Mouse (Mus musculus): ENCODE measurements at regions not wholly inside any gene's neighbourhood (a gene's known extent, or its start where the extent isn't known, plus 50 kb on each side); places are given as distances from the start of the nearest gene placed in this dataset.
"Not testable (repeated sequence)": the region's sequence is repeated elsewhere in the genome, so short reads cannot be mapped to it uniquely, and the experiment has no call there.

- ATAC-seq = no peak
- H3K9me3 ChIP-seq (replicated peaks; ENCODE audit: control insufficient read depth, low read length, poor library complexity, severe bottlenecking) = no peaks in the 10 kb centered on the region
- H3K27ac ChIP-seq (ENCODE audit: low read length) = no peak overlapping the region
- H3K4me1 ChIP-seq (ENCODE audit: control insufficient read depth, insufficient read depth, low read length) = no peaks in the 10 kb centered on the region
- H3K4me3 ChIP-seq (ENCODE audit: low read depth, low read length) = no peak overlapping the region
- no peaks in the 10 kb centered on the region for H3K27me3 ChIP-seq (ENCODE audit: control insufficient read depth, insufficient read depth, low read depth, low read length)
- no peak overlapping the region for H3K4me2 ChIP-seq (ENCODE audit: low read length)
- no peaks in the 10 kb centered on the region for H3K36me3 ChIP-seq (ENCODE audit: control insufficient read depth, insufficient read depth, low read length)
- 89% methylated on average over 1 of the region's 1 CpGs for WGBS
- no peak overlapping the region for H3K9ac ChIP-seq (ENCODE audit: low read depth, low read length)
Measured at GRCm38 (mm10) chr14:9400861-9401260, 734.8 kb upstream of the 4930452B06Rik start.

GRCm38 (mm10) chr14:9393271-9393771, 727.3 kb upstream of the 4930452B06Rik start:
- Histone ChIP-seq H3K4me2 (ENCODE audit: low read length) (no peak overlapping the region), H3K27me3 (ENCODE audit: control insufficient read depth, insufficient read depth, low read depth, low read length) (no peaks in the 10 kb centered on the region), H3K36me3 (ENCODE audit: control insufficient read depth, insufficient read depth, low read length) (no peaks in the 10 kb centered on the region), H3K9me3 (replicated peaks; ENCODE audit: control insufficient read depth, low read length, poor library complexity, severe bottlenecking) (no peaks in the 10 kb centered on the region), H3K9ac (ENCODE audit: low read depth, low read length) (no peak overlapping the region), H3K4me3 (ENCODE audit: low read depth, low read length) (no peak overlapping the region), H3K27ac (ENCODE audit: low read length) (no peak overlapping the region), H3K4me1 (ENCODE audit: control insufficient read depth, insufficient read depth, low read length) (no peaks in the 10 kb centered on the region)
- 18% methylated on average over 4 of the region's 4 CpGs for WGBS
- peak; percentile 48; the same call in 1 of the 2 replicates for ATAC-seq

DNA sequence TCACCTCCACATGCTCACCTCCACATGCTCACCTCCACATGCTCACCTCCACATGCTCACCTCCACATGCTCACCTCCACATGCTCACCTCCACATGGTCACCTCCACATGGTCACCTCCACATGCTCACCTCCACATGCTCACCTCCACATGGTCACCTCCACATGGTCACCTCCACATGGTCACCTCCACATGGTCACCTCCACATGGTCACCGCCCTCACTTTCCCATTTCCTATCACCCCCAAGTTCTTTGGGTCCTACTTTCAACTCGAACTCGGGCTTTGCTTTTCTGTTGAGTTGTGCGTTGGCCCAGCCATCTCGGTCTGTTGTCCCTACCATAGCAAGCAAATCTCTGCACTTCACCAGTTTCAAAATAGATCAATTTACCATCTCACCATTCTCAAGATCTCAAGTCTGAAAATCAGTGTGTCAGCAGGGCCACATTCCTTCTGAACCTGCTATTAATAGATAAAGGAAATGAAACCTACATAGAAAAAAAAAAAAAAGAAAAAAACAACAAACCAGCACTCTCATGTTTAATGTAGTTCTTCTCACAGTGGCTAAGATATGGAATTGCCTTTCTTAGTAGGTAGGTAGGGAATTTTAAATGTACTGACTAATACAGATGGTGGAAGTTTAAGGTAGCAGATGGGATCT, 724.0 kb upstream of the 4930452B06Rik start:
- H3K27ac ChIP-seq (ENCODE audit: low read length); H3K4me2 ChIP-seq (ENCODE audit: low read length); ATAC-seq; H3K9ac ChIP-seq (ENCODE audit: low read depth, low read length); H3K4me1 ChIP-seq (ENCODE audit: control insufficient read depth, insufficient read depth, low read length); H3K9me3 ChIP-seq (replicated peaks; ENCODE audit: control insufficient read depth, low read length, poor library complexity, severe bottlenecking); H3K27me3 ChIP-seq (ENCODE audit: control insufficient read depth, insufficient read depth, low read depth, low read length); H3K4me3 ChIP-seq (ENCODE audit: low read depth, low read length); H3K36me3 ChIP-seq (ENCODE audit: control insufficient read depth, insufficient read depth, low read length): not testable (repeated sequence)
- 100% methylated on average over 5 of the region's 5 CpGs for WGBS

- Histone ChIP-seq H3K36me3 (ENCODE audit: control insufficient read depth, insufficient read depth, low read length) (no peaks in the 10 kb centered on the region), H3K9me3 (replicated peaks; ENCODE audit: control insufficient read depth, low read length, poor library complexity, severe bottlenecking) (no peaks in the 10 kb centered on the region), H3K27me3 (ENCODE audit: control insufficient read depth, insufficient read depth, low read depth, low read length) (no peaks in the 10 kb centered on the region), H3K4me1 (ENCODE audit: control insufficient read depth, insufficient read depth, low read length) (no peaks in the 10 kb centered on the region), H3K4me2 (ENCODE audit: low read length) (no peak overlapping the region), H3K4me3 (ENCODE audit: low read depth, low read length) (no peak overlapping the region), H3K9ac (ENCODE audit: low read depth, low read length) (no peak overlapping the region), H3K27ac (ENCODE audit: low read length) (no peak overlapping the region)
- no peak for ATAC-seq
- WGBS = 76% methylated on average over 7 of the region's 7 CpGs
Measured at GRCm38 (mm10) chr14:9389180-9389579, 723.1 kb upstream of the 4930452B06Rik start.

Data from midbrain, embryonic 16.5 days (tissue).